Mouse (Mus musculus) limb, embryonic 13.5 days (tissue): ENCODE data around the gene Stk32c. TPM values are rescaled to one million over a fixed set of nuclear protein-coding genes. Genes with fewer than 3 reads are reported as not detected.

Experiments
- ATAC-seq: fragments of 200-750 bp; cut with Nextera tagmentation; 2 replicates; pipeline ENCODE4 v1.8.0; 2017; ENCODE audit warnings: low read depth, moderate number of reproducible peaks, moderate TSS enrichment; ENCODE audit not compliant: low FRiP score
- H3K27ac ChIP-seq: fragments of 300-500 bp; sonication (generic); 2 replicates; pipeline ENCODE4 v1.5.1; 2015; ENCODE audit warnings: inconsistent platforms, mild to moderate bottlenecking, moderate library complexity
- H3K27me3 ChIP-seq: fragments of 300-500 bp; sonication (generic); 2 replicates; pipeline ENCODE4 v1.6.1; 2015; ENCODE audit warnings: mild to moderate bottlenecking, inconsistent platforms
- H3K36me3 ChIP-seq: fragments of 300-500 bp; sonication (generic); 2 replicates; pipeline ENCODE4 v1.6.1; 2015; ENCODE audit warnings: inconsistent platforms, mild to moderate bottlenecking, moderate library complexity
- H3K4me1 ChIP-seq: fragments of 300-500 bp; sonication (generic); 2 replicates; pipeline ENCODE4 v1.6.1; 2015; ENCODE audit warnings: inconsistent platforms
- H3K4me2 ChIP-seq: fragments of 300-500 bp; sonication (generic); replicated peaks from 2 replicates; pipeline ENCODE4 v1.6.1; 2015; ENCODE audit warnings: inconsistent platforms, mild to moderate bottlenecking, moderate library complexity
- H3K4me3 ChIP-seq: fragments of 300-500 bp; sonication (generic); 2 replicates; pipeline ENCODE4 v1.5.1; 2015; ENCODE audit warnings: moderate library complexity, mild to moderate bottlenecking, inconsistent platforms
- H3K9ac ChIP-seq: fragments of 300-500 bp; sonication (generic); 2 replicates; pipeline ENCODE4 v1.6.1; 2015; ENCODE audit warnings: mild to moderate bottlenecking, inconsistent platforms
- H3K9me3 ChIP-seq: fragments of 300-500 bp; sonication (generic); 2 replicates; pipeline ENCODE4 v1.6.1; 2016; ENCODE audit warnings: inconsistent platforms
- WGBS: fragments of 180-500 bp; shearing (Covaris S2); methylation state at CpG from one replicate; pipeline ENCODE4 v1.1.7; 2015; 5-methylcytosine and 5-hydroxymethylcytosine counted together
- polyA plus RNA-seq: library from polyadenylated mRNA; unstranded; fragments of >200 nt; fragmentation: Nextera tagmentation; extraction: Ambion mirVana; gene quantifications from 2 replicates; pipeline ENCODE4 v1.2.1, GENCODE M21; 2015

The Stk32c gene
- polyA plus RNA-seq, 1 experiment from 2014 or later: 0.17 TPM

DNA sequence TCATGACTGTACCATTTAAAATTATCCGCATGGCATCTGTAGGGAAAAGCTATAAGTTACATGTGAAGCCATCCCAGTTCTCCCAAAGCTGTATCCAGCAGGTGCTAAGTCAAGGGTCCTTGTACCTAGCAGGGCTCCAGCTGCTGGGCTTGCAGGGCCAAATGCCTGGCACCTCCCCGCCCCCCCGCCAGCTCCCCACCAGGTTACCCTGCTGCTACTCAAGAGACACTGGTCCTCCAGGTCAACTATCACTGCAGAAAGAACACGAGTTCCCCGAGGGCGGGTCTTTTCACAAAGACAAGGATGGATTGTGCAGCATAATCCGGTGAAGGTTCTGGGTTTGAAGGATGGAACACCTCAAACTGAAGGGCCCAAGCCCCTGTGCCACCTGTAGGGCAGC lies 25.8 kb downstream of the Stk32c start:
- Histone ChIP-seq H3K27ac (no peak overlapping the region), H3K27me3 (peaks cover 52% of the 10 kb centered on the region), H3K9me3 (no peaks in the 10 kb centered on the region; the same call in 1 of the 2 replicates), H3K4me3 (peak overlapping the region; percentile 67), H3K9ac (no peak overlapping the region), H3K4me2 (peak overlapping the region; percentile 98), H3K36me3 (no peaks in the 10 kb centered on the region), H3K4me1 (peaks cover 9% of the 10 kb centered on the region)
- no peak for ATAC-seq
- 29% methylated on average over 7 of the region's 7 CpGs for WGBS

- 46% methylated on average over 8 of the region's 8 CpGs for WGBS
- Histone ChIP-seq H3K4me1 (peaks cover 9% of the 10 kb centered on the region), H3K4me3 (no peak overlapping the region), H3K9me3 (no peaks in the 10 kb centered on the region; the same call in 1 of the 2 replicates), H3K36me3 (no peaks in the 10 kb centered on the region), H3K27me3 (peaks cover 52% of the 10 kb centered on the region), H3K9ac (no peak overlapping the region), H3K4me2 (no peak overlapping the region), H3K27ac (no peak overlapping the region)
- no peak for ATAC-seq
These were observed 26.7 kb downstream of the Stk32c start for GRCm38 (mm10) chr7:139186436-139186835.

GRCm38 (mm10) chr7:139185971-139186370 lies 27.1 kb downstream of the Stk32c start:
- H3K4me3 ChIP-seq: no peak overlapping the region
- H3K4me1 ChIP-seq: peaks cover 9% of the 10 kb centered on the region
- H3K36me3 ChIP-seq: no peaks in the 10 kb centered on the region
- ATAC-seq: no peak
- 23% methylated on average over 5 of the region's 5 CpGs for WGBS
- H3K9me3 ChIP-seq: no peaks in the 10 kb centered on the region; the same call in 1 of the 2 replicates
- H3K9ac ChIP-seq: no peak overlapping the region
- H3K4me2 ChIP-seq: no peak overlapping the region
- no peak overlapping the region for H3K27ac ChIP-seq
- peaks cover 52% of the 10 kb centered on the region for H3K27me3 ChIP-seq

DNA sequence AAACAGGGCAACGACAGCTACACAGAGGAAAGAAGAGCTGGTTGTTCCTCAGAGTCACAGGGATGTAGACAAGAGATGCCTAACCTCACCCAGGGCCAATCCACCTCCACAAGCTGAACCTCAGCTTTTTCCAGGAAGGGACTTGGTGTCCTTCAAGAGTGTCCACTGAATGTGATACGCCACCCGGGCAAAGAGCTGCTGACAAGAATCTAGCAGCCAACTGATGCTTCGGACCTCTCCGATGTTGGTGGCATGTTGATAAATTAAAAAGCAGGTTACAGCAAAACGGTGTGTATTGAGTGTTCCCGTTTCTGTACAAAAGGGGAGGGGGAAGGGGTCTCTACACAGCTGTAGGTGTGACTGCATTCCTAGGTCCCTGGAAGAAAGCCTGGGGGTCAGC lies 28.3 kb downstream of the Stk32c start:
- Histone ChIP-seq H3K4me1 (peaks cover 9% of the 10 kb centered on the region), H3K4me2 (no peak overlapping the region), H3K27ac (no peak overlapping the region), H3K27me3 (peaks cover 41% of the 10 kb centered on the region), H3K4me3 (no peak overlapping the region), H3K9me3 (no peaks in the 10 kb centered on the region), H3K9ac (no peak overlapping the region), H3K36me3 (no peaks in the 10 kb centered on the region)
- no peak for ATAC-seq
- 81% methylated on average over 7 of the region's 7 CpGs for WGBS

- Histone ChIP-seq H3K27ac (no peak overlapping the region), H3K36me3 (no peaks in the 10 kb centered on the region), H3K9me3 (no peaks in the 10 kb centered on the region), H3K4me3 (no peak overlapping the region), H3K4me2 (no peak overlapping the region), H3K27me3 (peaks cover 41% of the 10 kb centered on the region), H3K9ac (no peak overlapping the region), H3K4me1 (peaks cover 9% of the 10 kb centered on the region)
- 71% methylated on average over 4 of the region's 4 CpGs for WGBS
- ATAC-seq: no peak
These were observed 28.7 kb downstream of the Stk32c start for GRCm38 (mm10) chr7:139184396-139184795.

- Histone ChIP-seq H3K27me3 (peaks cover 5% of the 10 kb centered on the region; the same call in 1 of the 2 replicates), H3K4me1 (no peaks in the 10 kb centered on the region), H3K36me3 (no peaks in the 10 kb centered on the region), H3K9ac (no peak overlapping the region), H3K27ac (no peak overlapping the region), H3K4me3 (no peak overlapping the region), H3K9me3 (no peaks in the 10 kb centered on the region), H3K4me2 (no peak overlapping the region)
- ATAC-seq: no peak
- WGBS: 89% methylated on average over 3 of the region's 3 CpGs
These were observed 33.0 kb downstream of the Stk32c start for GRCm38 (mm10) chr7:139180058-139180457.

DNA sequence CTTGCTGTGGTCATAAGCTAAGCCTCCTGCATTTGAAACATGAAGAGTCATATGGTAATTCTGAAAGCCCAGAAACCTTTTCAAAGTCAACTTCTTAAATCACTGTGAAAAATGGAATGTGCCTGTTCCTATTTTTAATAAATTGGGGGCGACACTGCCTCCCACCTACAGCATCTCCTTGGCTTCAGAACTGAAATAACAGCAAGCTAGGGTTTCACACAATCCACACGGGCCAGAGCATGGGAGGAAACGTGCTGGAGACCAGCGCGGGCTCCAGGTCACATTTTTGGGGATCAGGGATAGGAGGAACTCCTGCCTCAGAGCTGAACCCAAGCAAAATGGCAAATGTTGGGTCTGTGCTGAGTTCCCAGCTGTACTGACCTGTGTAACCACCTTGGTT lies 33.8 kb downstream of the Stk32c start:
- Histone ChIP-seq H3K36me3 (no peaks in the 10 kb centered on the region), H3K27me3 (no peaks in the 10 kb centered on the region), H3K4me3 (no peak overlapping the region), H3K27ac (no peak overlapping the region), H3K4me2 (no peak overlapping the region), H3K9ac (no peak overlapping the region), H3K4me1 (no peaks in the 10 kb centered on the region), H3K9me3 (no peaks in the 10 kb centered on the region)
- ATAC-seq: no peak
- WGBS: 83% methylated on average over 5 of the region's 5 CpGs

GRCm38 (mm10) chr7:139169143-139169542 lies 44.0 kb downstream of the Stk32c start:
- Histone ChIP-seq H3K36me3 (no peaks in the 10 kb centered on the region), H3K4me2 (no peak overlapping the region), H3K9me3 (peaks cover 7% of the 10 kb centered on the region; the same call in 1 of the 2 replicates), H3K4me3 (no peak overlapping the region), H3K27ac (no peak overlapping the region), H3K27me3 (no peaks in the 10 kb centered on the region), H3K9ac (no peak overlapping the region), H3K4me1 (no peaks in the 10 kb centered on the region)
- ATAC-seq: no peak
- 31% methylated on average over 4 of the region's 4 CpGs for WGBS

DNA sequence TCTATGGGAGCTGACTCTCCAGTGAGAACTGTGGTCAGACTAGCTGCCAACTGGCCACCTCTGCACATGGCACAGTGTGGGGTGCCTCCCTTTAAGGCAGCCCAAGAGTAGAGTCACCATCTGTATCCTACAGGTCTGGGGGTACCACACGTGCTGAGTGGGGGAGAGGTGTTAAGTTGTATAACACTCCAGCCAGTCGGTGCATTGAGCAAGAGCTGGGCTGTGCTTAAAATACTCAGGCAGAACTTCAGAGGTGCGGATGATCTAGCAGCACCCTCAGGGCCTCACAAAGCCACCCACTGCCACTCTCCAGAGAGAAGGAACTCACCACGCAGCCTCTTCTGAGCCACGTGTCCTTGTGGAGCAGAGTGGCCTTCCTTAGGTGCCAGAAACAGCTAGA lies 48.7 kb downstream of the Stk32c start:
- no peak overlapping the region for H3K4me3 ChIP-seq
- WGBS: 51% methylated on average over 5 of the region's 5 CpGs
- no peaks in the 10 kb centered on the region for H3K36me3 ChIP-seq
- H3K4me1 ChIP-seq: no peaks in the 10 kb centered on the region
- no peak for ATAC-seq
- no peaks in the 10 kb centered on the region for H3K27me3 ChIP-seq
- H3K4me2 ChIP-seq: no peak overlapping the region
- no peak overlapping the region for H3K9ac ChIP-seq
- H3K27ac ChIP-seq: no peak overlapping the region
- H3K9me3 ChIP-seq: peaks cover 7% of the 10 kb centered on the region; the same call in 1 of the 2 replicates

- H3K4me1 ChIP-seq: no peaks in the 10 kb centered on the region
- ATAC-seq: no peak
- no peak overlapping the region for H3K27ac ChIP-seq
- no peak overlapping the region for H3K9ac ChIP-seq
- peaks cover 5% of the 10 kb centered on the region; the same call in 1 of the 2 replicates for H3K27me3 ChIP-seq
- no peaks in the 10 kb centered on the region for H3K36me3 ChIP-seq
- no peak overlapping the region for H3K4me2 ChIP-seq
- WGBS: 75% methylated on average over 5 of the region's 5 CpGs
- H3K4me3 ChIP-seq: no peak overlapping the region
- no peaks in the 10 kb centered on the region for H3K9me3 ChIP-seq
These were observed 54.2 kb downstream of the Stk32c start for GRCm38 (mm10) chr7:139158956-139159355.

GRCm38 (mm10) chr7:139158549-139158948 lies 54.6 kb downstream of the Stk32c start:
- 79% methylated on average over 7 of the region's 7 CpGs for whole genome bisulfite sequencing
- ATAC-seq: no peak

DNA sequence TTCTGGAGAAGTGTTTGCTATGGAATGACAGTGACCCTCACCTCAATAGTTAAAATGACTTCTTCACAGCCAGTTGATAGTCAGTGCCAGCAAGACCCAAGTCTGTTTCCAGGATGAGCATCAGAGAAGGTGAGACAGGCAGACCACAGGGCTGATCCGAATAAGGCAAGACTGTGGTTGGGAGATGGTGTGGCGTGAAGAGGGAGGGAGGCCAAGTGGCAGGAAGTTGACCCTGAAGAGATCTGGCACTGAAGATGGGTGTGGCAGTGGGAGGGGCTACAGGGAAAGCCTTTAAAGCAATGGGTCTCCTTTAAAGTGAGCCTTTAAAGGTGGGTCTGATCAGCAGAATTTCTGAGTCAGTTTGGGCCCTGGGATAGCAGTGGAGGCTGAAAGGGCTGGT lies 55.6 kb downstream of the Stk32c start:
- WGBS: 30% methylated on average over 2 of the region's 2 CpGs
- Histone ChIP-seq H3K9ac (no peak overlapping the region), H3K4me3 (no peak overlapping the region), H3K27ac (no peak overlapping the region), H3K27me3 (peaks cover 5% of the 10 kb centered on the region; the same call in 1 of the 2 replicates), H3K36me3 (no peaks in the 10 kb centered on the region), H3K4me1 (no peaks in the 10 kb centered on the region), H3K9me3 (no peaks in the 10 kb centered on the region), H3K4me2 (no peak overlapping the region)
- no peak for ATAC-seq

More at GRCm38 (mm10) chr7:139158549-139158948, 54.6 kb downstream of the Stk32c start:
- no peaks in the 10 kb centered on the region for H3K36me3 ChIP-seq
- no peaks in the 10 kb centered on the region for H3K9me3 ChIP-seq
- no peak overlapping the region for H3K4me3 ChIP-seq
- H3K27me3 ChIP-seq: peaks cover 5% of the 10 kb centered on the region; the same call in 1 of the 2 replicates
- H3K4me2 ChIP-seq: no peak overlapping the region
- no peaks in the 10 kb centered on the region for H3K4me1 ChIP-seq
- H3K9ac ChIP-seq: no peak overlapping the region
- no peak overlapping the region for H3K27ac ChIP-seq

- Histone ChIP-seq H3K27ac (no peak overlapping the region), H3K27me3 (peaks cover 5% of the 10 kb centered on the region; the same call in 1 of the 2 replicates), H3K36me3 (no peaks in the 10 kb centered on the region), H3K4me1 (no peaks in the 10 kb centered on the region), H3K4me2 (no peak overlapping the region), H3K9ac (no peak overlapping the region), H3K9me3 (no peaks in the 10 kb centered on the region), H3K4me3 (no peak overlapping the region)
- ATAC-seq: no peak
- WGBS: 80% methylated on average over 10 of the region's 10 CpGs
These were observed 56.6 kb downstream of the Stk32c start for GRCm38 (mm10) chr7:139156341-139157058.
